Mouse (Mus musculus) hindbrain, embryonic 12.5 days (tissue): ENCODE results near the gene Edem1. TPM values are rescaled to one million over a fixed set of nuclear protein-coding genes. Genes with fewer than 3 reads are reported as not detected.

ENCODE experiments used
- ATAC-seq: fragments of 200-750 bp; cut with Nextera tagmentation; 2 replicates; pipeline ENCODE4 v1.8.0; 2017; ENCODE audit warnings: moderate TSS enrichment; ENCODE audit not compliant: low FRiP score
- H3K27ac ChIP-seq: fragments of 300-500 bp; sonication (generic); 2 replicates; pipeline ENCODE4 v1.5.1; 2016; ENCODE audit warnings: mild to moderate bottlenecking
- H3K27me3 ChIP-seq: fragments of 300-500 bp; sonication (generic); 2 replicates; pipeline ENCODE4 v1.6.1; 2016; ENCODE audit warnings: mild to moderate bottlenecking
- H3K36me3 ChIP-seq: fragments of 300-500 bp; sonication (generic); 2 replicates; pipeline ENCODE4 v1.6.1; 2016; ENCODE audit warnings: mild to moderate bottlenecking
- H3K4me1 ChIP-seq: fragments of 300-500 bp; sonication (generic); 2 replicates; pipeline ENCODE4 v1.6.1; 2016
- H3K4me2 ChIP-seq: fragments of 300-500 bp; sonication (generic); replicated peaks from 2 replicates; pipeline ENCODE4 v1.6.1; 2016; ENCODE audit warnings: mild to moderate bottlenecking
- H3K4me3 ChIP-seq: fragments of 300-500 bp; sonication (generic); 2 replicates; pipeline ENCODE4 v1.5.1; 2016; ENCODE audit warnings: mild to moderate bottlenecking
- H3K9ac ChIP-seq: fragments of 300-500 bp; sonication (generic); 2 replicates; pipeline ENCODE4 v1.6.1; 2016; ENCODE audit warnings: mild to moderate bottlenecking, moderate library complexity
- H3K9me3 ChIP-seq: fragments of 300-500 bp; sonication (generic); replicated peaks from 2 replicates; pipeline ENCODE4 v1.6.1; 2016; ENCODE audit warnings: mild to moderate bottlenecking
- WGBS: fragments of 180-500 bp; shearing (Covaris S2); methylation state at CpG from one replicate; pipeline ENCODE4 v1.1.7; 2016; 5-methylcytosine and 5-hydroxymethylcytosine counted together
- polyA plus RNA-seq: library from polyadenylated mRNA; unstranded; fragments of >200 nt; fragmentation: Nextera tagmentation; extraction: Ambion mirVana; gene quantifications from 2 replicates; pipeline ENCODE4 v1.2.1, GENCODE M21; 2016

The Edem1 gene
- 18.5 and 19.2 TPM in 2 replicates for polyA plus RNA-seq

DNA sequence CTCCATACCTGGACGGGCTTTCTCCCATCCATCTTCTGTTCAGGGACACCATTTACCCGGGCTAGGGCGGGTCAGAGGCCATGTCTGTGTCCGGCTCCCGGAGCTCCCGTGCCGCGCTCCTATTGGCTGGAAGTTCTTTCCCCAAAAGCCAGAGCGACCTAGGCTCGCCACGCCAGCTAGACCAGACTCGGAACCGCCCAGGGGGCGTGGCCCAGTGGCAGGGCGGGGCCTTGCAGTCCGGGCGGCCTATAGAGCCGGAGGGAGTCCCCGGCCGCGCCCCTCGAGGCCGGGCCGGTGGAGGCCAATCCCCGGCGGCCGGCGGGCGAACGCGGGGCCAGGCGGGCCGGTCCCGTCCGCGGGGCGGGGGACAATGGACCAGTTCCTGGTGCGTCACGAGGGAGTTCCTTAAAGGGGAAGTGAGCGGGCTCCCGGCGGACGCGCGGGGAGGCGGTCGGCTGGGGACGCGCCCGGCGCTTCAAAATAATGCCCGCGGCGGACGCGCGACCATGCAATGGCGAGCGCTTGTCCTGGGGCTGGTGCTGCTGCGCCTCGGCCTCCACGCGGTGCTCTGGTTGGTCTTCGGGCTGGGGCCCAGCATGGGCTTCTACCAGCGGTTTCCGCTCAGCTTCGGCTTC lies at the start of gene Edem1:
TSS of gene Edem1 (plus strand) at position 408 of the 635 bp plus-strand sequence.
- WGBS: under 1% methylated on average over 66 of the region's 67 CpGs
- Histone ChIP-seq H3K4me1 (peaks cover 18% of the 10 kb centered on the region), H3K9me3 (no peaks in the 10 kb centered on the region), H3K9ac (peak within 1 kb of the TSS; percentile 85), H3K4me3 (peak within 1 kb of the TSS; percentile 71), H3K4me2 (peak within 1 kb of the TSS; percentile 80), H3K27ac (peak within 1 kb of the TSS; percentile 81), H3K36me3 (peaks cover 7% of the 10 kb centered on the region; the same call in 1 of the 2 replicates), H3K27me3 (no peaks in the 10 kb centered on the region)
- ATAC-seq: peak; percentile 98

- WGBS: 69% methylated on average over 6 of the region's 6 CpGs
Measured at GRCm38 (mm10) chr6:108781865-108782264, 46.6 kb upstream of the Edem1 start.

DNA sequence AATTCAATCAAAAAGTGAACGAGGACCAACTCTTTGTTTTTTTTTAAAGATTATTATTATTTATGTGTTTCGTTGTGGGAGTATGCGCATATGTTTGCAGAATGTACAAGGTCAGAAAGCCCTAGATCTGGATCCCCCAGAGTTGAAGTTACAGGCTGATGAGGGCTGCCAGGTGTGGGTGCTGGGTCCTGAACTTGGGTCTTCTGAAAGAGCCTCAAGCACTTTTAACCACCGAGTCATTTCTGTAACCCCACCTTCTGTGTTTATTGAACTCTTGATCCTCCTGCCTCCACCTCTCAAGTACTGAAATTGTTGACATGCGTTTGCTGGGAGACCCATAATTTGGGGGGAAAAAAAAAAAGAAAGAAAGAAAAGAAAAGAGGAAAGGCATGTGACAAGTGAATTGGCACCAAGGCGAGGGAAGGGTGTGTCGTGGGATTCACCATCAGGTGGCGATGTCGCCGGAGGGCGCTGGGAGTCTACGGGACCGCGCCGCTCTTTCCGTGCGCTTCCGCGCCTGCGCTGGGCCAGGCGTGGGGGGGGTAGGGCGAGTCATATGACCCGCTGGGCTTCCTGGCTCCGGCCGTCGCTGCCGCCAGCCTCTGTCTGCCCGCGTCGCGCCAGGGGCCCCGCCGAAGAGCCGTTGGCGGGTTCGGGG lies 45.8 kb upstream of the Edem1 start, which contains the start of gene Arl8b:
TSS of gene Arl8b (plus strand) at position 574 of the 658 bp plus-strand sequence.
- H3K9ac ChIP-seq: peak within 1 kb of the TSS; percentile 94
- no peaks in the 10 kb centered on the region for H3K36me3 ChIP-seq
- 11% methylated on average over 36 of the region's 36 CpGs for WGBS
- no peaks in the 10 kb centered on the region for H3K9me3 ChIP-seq
- H3K27ac ChIP-seq: peak within 1 kb of the TSS; percentile 86
- H3K27me3 ChIP-seq: no peaks in the 10 kb centered on the region
- peaks cover 14% of the 10 kb centered on the region for H3K4me1 ChIP-seq
- peak within 1 kb of the TSS; percentile 84 for H3K4me2 ChIP-seq
- peak within 1 kb of the TSS; percentile 98 for H3K4me3 ChIP-seq
- ATAC-seq: peak; percentile 96

More at GRCm38 (mm10) chr6:108781865-108782264, 46.6 kb upstream of the Edem1 start:
- H3K27ac ChIP-seq: no peak overlapping the region
- no peak overlapping the region for H3K9ac ChIP-seq
- no peaks in the 10 kb centered on the region for H3K36me3 ChIP-seq
- peaks cover 14% of the 10 kb centered on the region for H3K4me1 ChIP-seq
- H3K4me3 ChIP-seq: no peak overlapping the region
- H3K4me2 ChIP-seq: no peak overlapping the region
- H3K27me3 ChIP-seq: no peaks in the 10 kb centered on the region
- no peaks in the 10 kb centered on the region for H3K9me3 ChIP-seq
- no peak for ATAC-seq

GRCm38 (mm10) chr6:108783184-108783881 lies 45.1 kb upstream of the Edem1 start:
- Histone ChIP-seq H3K36me3 (no peaks in the 10 kb centered on the region), H3K9ac (peak overlapping the region; percentile 94), H3K9me3 (no peaks in the 10 kb centered on the region), H3K4me1 (peaks cover 14% of the 10 kb centered on the region), H3K27me3 (no peaks in the 10 kb centered on the region), H3K27ac (peak overlapping the region; percentile 86), H3K4me2 (peak overlapping the region; percentile 84), H3K4me3 (peak overlapping the region; percentile 98)
- peak; percentile 84 for ATAC-seq
- under 1% methylated on average over 57 of the region's 57 CpGs for WGBS

DNA sequence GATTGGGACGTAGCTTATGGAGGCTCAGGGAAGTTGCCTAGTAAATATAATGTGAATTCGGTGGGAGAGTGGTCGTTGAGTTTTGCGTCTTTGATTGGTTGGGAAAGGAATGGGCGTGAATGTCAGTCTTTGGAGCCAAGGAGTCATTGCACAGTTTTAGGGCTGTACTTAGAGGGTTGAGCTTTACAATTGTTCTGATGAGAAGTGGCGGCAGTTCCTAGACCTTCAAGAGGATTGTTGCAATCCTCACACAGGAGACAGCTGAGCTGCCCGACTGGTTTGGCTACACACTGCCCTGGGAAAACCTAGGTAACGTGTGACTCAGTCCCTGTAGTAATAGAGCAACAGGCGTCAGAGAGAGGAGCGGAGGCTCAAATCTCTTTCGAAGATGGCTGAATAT lies 44.4 kb upstream of the Edem1 start:
- Histone ChIP-seq H3K4me3 (peak overlapping the region; percentile 98), H3K36me3 (no peaks in the 10 kb centered on the region), H3K4me2 (peak overlapping the region; percentile 84), H3K9ac (peak overlapping the region; percentile 94), H3K4me1 (peaks cover 14% of the 10 kb centered on the region), H3K27ac (no peak overlapping the region), H3K9me3 (no peaks in the 10 kb centered on the region), H3K27me3 (no peaks in the 10 kb centered on the region)
- WGBS: 42% methylated on average over 11 of the region's 11 CpGs
- no peak for ATAC-seq

DNA sequence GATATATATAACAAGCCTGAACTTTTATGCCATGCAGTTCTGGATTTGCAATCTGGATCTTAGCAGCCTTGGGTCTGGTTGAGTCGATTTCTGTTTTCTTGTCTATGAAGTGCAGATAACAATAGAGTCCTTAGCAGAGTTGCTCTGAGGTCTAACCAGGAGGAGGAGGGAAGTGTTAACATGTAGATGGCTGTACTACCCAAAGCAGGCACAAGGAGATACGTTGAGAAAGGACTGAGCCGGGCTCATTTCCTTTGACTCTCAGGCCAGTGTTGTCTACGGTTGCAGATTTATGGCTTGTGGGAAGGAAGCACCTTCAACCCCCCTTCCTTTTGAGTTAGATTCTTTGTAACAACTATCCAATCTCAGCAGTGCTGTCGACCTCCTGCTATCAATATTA lies 43.6 kb upstream of the Edem1 start:
- Histone ChIP-seq H3K9ac (no peak overlapping the region), H3K27ac (no peak overlapping the region), H3K27me3 (no peaks in the 10 kb centered on the region), H3K4me2 (peak overlapping the region; percentile 84), H3K9me3 (no peaks in the 10 kb centered on the region), H3K4me1 (peaks cover 14% of the 10 kb centered on the region), H3K4me3 (peak overlapping the region; percentile 98; the same call in 1 of the 2 replicates), H3K36me3 (no peaks in the 10 kb centered on the region)
- WGBS: 77% methylated on average over 5 of the region's 5 CpGs
- ATAC-seq: no peak

GRCm38 (mm10) chr6:108785551-108785950 lies 42.9 kb upstream of the Edem1 start:
- 96% methylated on average over 3 of the region's 3 CpGs for WGBS
- no peak overlapping the region for H3K4me2 ChIP-seq
- no peak for ATAC-seq

DNA sequence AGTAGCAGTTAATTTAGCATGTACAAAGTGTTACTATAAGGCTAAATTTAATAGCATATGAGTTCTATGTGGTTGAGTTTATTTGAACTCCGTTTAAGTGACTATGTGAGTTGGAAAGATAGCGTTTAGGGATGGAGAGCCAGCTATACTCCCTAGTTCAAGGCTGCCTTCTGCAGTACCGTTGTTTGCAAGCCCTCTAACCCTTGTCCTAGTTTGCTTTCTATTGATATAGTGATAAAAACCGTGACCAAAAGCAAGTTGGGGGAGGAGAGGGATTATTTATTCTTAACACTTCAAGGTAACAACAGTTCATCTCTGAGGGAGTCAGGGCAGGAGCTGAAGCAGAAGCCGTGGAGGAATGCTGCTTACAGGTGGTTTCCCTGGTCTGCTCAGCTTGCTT lies 36.9 kb upstream of the Edem1 start:
- Histone ChIP-seq H3K36me3 (peaks cover 2% of the 10 kb centered on the region; the same call in 1 of the 2 replicates), H3K4me1 (peaks cover 8% of the 10 kb centered on the region), H3K27me3 (no peaks in the 10 kb centered on the region), H3K4me3 (no peak overlapping the region), H3K4me2 (no peak overlapping the region), H3K27ac (no peak overlapping the region), H3K9ac (no peak overlapping the region), H3K9me3 (no peaks in the 10 kb centered on the region)
- WGBS: 79% methylated on average over 5 of the region's 5 CpGs
- ATAC-seq: no peak

More at GRCm38 (mm10) chr6:108785551-108785950, 42.9 kb upstream of the Edem1 start:
- H3K27me3 ChIP-seq: no peaks in the 10 kb centered on the region
- H3K27ac ChIP-seq: no peak overlapping the region
- no peaks in the 10 kb centered on the region for H3K9me3 ChIP-seq
- H3K36me3 ChIP-seq: no peaks in the 10 kb centered on the region
- H3K4me3 ChIP-seq: no peak overlapping the region
- H3K9ac ChIP-seq: no peak overlapping the region
- H3K4me1 ChIP-seq: peaks cover 14% of the 10 kb centered on the region

DNA sequence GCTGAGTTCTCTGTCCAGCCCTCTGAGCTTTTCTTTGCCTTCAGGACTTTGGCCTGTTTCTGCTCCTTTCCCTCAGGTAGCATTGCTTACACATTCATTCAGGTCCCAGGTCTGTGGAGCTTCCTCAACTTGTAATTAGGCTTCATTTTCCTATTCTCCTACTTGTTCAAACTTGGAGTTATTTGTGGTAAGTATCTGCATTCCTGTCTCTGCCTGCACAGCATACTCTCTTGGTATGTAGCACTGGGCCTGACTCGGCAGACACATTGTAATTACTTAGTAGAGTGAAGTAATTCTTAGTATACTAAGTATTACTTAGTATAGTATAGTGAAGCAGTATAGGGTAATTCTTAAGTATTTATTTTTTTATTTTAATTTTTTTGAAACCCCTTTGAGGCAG lies 32.5 kb upstream of the Edem1 start:
- Histone ChIP-seq H3K27ac (no peak overlapping the region), H3K4me1 (peaks cover 14% of the 10 kb centered on the region), H3K4me3 (no peak overlapping the region), H3K4me2 (no peak overlapping the region), H3K27me3 (no peaks in the 10 kb centered on the region), H3K9me3 (no peaks in the 10 kb centered on the region), H3K36me3 (peaks cover 2% of the 10 kb centered on the region; the same call in 1 of the 2 replicates), H3K9ac (no peak overlapping the region)
- no peak for ATAC-seq
- 87% methylated on average over 1 of the region's 1 CpGs for WGBS

DNA sequence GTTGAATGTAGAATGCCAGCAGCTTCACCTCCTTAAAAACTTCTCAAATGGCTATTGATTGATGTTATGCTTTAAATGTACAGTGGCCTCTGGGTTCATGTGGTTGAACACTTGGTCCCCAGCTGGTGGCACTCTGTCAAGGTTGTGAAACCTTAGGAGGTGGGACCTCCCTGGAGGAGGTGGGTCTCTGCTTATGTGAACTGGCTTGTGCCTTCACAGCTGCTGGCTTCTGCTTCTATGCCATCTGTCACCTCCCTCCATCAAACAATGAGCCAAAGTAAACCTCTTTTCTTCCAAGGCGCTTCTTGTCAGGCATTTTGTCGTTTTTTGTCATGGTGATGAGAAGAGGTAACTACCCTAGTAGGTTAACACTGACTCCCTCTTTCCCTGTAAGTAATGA lies 31.7 kb upstream of the Edem1 start:
- H3K4me3 ChIP-seq: no peak overlapping the region
- no peaks in the 10 kb centered on the region for H3K9me3 ChIP-seq
- H3K27ac ChIP-seq: no peak overlapping the region
- H3K9ac ChIP-seq: no peak overlapping the region
- H3K27me3 ChIP-seq: no peaks in the 10 kb centered on the region
- 37% methylated on average over 2 of the region's 2 CpGs for WGBS
- no peak overlapping the region for H3K4me2 ChIP-seq
- peaks cover 1% of the 10 kb centered on the region; the same call in 1 of the 2 replicates for H3K36me3 ChIP-seq
- peaks cover 14% of the 10 kb centered on the region for H3K4me1 ChIP-seq
- 0 out of 2 replicates have a peak, but pooled peaks have one; percentile 55 for ATAC-seq

- H3K4me2 ChIP-seq: no peak overlapping the region
- H3K4me3 ChIP-seq: no peak overlapping the region
- ATAC-seq: no peak
- H3K9ac ChIP-seq: no peak overlapping the region
- no peak overlapping the region for H3K27ac ChIP-seq
- H3K4me1 ChIP-seq: peaks cover 9% of the 10 kb centered on the region
- no peaks in the 10 kb centered on the region for H3K36me3 ChIP-seq
- H3K27me3 ChIP-seq: no peaks in the 10 kb centered on the region
- 15% methylated on average over 1 of the region's 1 CpGs for WGBS
- no peaks in the 10 kb centered on the region for H3K9me3 ChIP-seq
Measured at GRCm38 (mm10) chr6:108805194-108805593, 23.2 kb upstream of the Edem1 start.

- H3K4me3 ChIP-seq: no peak overlapping the region
- no peak overlapping the region for H3K9ac ChIP-seq
- H3K9me3 ChIP-seq: no peaks in the 10 kb centered on the region
- no peak for ATAC-seq
- peaks cover 9% of the 10 kb centered on the region for H3K4me1 ChIP-seq
- H3K36me3 ChIP-seq: no peaks in the 10 kb centered on the region
- H3K27ac ChIP-seq: no peak overlapping the region
- WGBS: 83% methylated on average over 7 of the region's 7 CpGs
- no peak overlapping the region for H3K4me2 ChIP-seq
- no peaks in the 10 kb centered on the region for H3K27me3 ChIP-seq
Measured at GRCm38 (mm10) chr6:108805871-108806270, 22.6 kb upstream of the Edem1 start.
